Mouse (Mus musculus): ENCODE results near the gene Krt20.

DNA sequence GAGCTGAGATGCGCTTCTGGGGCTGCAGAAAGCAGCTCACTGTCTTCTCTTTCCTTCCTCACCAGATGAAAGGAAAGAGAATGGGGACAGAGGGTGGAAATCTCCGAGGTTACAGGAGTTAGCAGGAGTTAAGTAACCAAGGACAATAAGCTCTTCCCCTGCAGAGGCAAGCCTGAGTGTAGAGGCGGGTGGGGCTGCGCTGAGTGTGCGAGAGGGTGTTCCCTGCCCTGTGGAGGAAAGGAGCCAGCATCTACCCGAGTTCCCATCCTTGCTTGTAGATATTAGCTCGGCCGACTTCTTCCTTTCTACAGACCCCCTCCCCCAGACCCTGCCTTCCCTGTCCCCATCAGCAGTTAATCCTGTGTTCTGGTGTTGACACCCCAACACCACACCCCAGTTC, 39.1 kb downstream of the Krt20 start:
- TF ChIP-seq POLR2A (IDR thresholded peaks at IDR 0.05; ENCODE audit: borderline replicate concordance, insufficient read depth, low read length) (no peak), CTCF (IDR thresholded peaks at IDR 0.05; ENCODE audit: borderline replicate concordance, insufficient read depth, low read depth, low read length) (no peak)
